Mouse (Mus musculus) heart, adult 8-10 months (tissue): ENCODE data around the gene Ppp3ca. TPM values are rescaled to one million over a fixed set of nuclear protein-coding genes. Genes with fewer than 3 reads are reported as not detected.
A peak's percentile ranks its signal among the peaks of the same experiment; 100 is the strongest.

ENCODE experiments used
- DNase-seq: peaks from one replicate; pipeline ENCODE4 v3.0.0; 2022; ENCODE audit warnings: low spot score
- total RNA-seq, 4 experiments: library from RNA; stranded (reverse); gene quantifications; 2 replicates each; pipeline ENCODE4 v1.2.4; 2022

The Ppp3ca gene
- total RNA-seq = 10 to 100 TPM; 41.7 to 49.2 (median 43.8) TPM

GRCm38 (mm10) chr3:136670110-136670359, at the start of gene Ppp3ca:
Gene Ppp3ca (plus strand): TSS chr3:136670124.
- DNase-seq = no peak

- no peak for DNase-seq
These were observed 29.2 kb upstream of the Ppp3ca start for GRCm38 (mm10) chr3:136640544-136641230.

- no peak for DNase-seq
These were observed 19.0 kb upstream of the Ppp3ca start for GRCm38 (mm10) chr3:136650966-136651365.

GRCm38 (mm10) chr3:136651496-136651895, 18.4 kb upstream of the Ppp3ca start:
- no peak for DNase-seq

- no peak for DNase-seq
These were observed 13.4 kb upstream of the Ppp3ca start for GRCm38 (mm10) chr3:136656460-136657035.

GRCm38 (mm10) chr3:136658681-136659080, 11.2 kb upstream of the Ppp3ca start:
- DNase-seq = no peak

GRCm38 (mm10) chr3:136665119-136665518, 4.8 kb upstream of the Ppp3ca start:
- DNase-seq = no peak

GRCm38 (mm10) chr3:136668072-136668471, 1.9 kb upstream of the Ppp3ca start:
- peak; percentile 85 for DNase-seq

GRCm38 (mm10) chr3:136669231-136670109, 454 bp upstream of the Ppp3ca start:
- peak; percentile 100 for DNase-seq

GRCm38 (mm10) chr3:136670360-136671131, 622 bp downstream of the Ppp3ca start:
- peak; percentile 48 for DNase-seq

- DNase-seq = peak; percentile 49
These were observed 1.4 kb downstream of the Ppp3ca start for GRCm38 (mm10) chr3:136671161-136671939.

- no peak for DNase-seq
These were observed 2.0 kb downstream of the Ppp3ca start for GRCm38 (mm10) chr3:136671940-136672278.

GRCm38 (mm10) chr3:136672870-136673269, 2.9 kb downstream of the Ppp3ca start:
- DNase-seq = no peak

- no peak for DNase-seq
These were observed 3.4 kb downstream of the Ppp3ca start for GRCm38 (mm10) chr3:136673363-136673762.

- no peak for DNase-seq
These were observed 4.6 kb downstream of the Ppp3ca start for GRCm38 (mm10) chr3:136674486-136674885.

GRCm38 (mm10) chr3:136676991-136677390, 7.1 kb downstream of the Ppp3ca start:
- no peak for DNase-seq

GRCm38 (mm10) chr3:136678386-136678785, 8.5 kb downstream of the Ppp3ca start:
- no peak for DNase-seq

GRCm38 (mm10) chr3:136679903-136680491, 10.1 kb downstream of the Ppp3ca start:
- no peak for DNase-seq

- no peak for DNase-seq
These were observed 12.3 kb downstream of the Ppp3ca start for GRCm38 (mm10) chr3:136682242-136682641.

GRCm38 (mm10) chr3:136684191-136684958, 14.5 kb downstream of the Ppp3ca start:
- no peak for DNase-seq
